Mouse (Mus musculus): ENCODE results near the gene Pla2g2c.

- no peak for TF ChIP-seq MYOD1 (IDR thresholded peaks at IDR 0.05; ENCODE audit: control insufficient read depth, insufficient read length, low read depth)
- no peak for TF ChIP-seq FOSL1 (IDR thresholded peaks at IDR 0.05; ENCODE audit: insufficient read depth, low read length, poor library complexity, severe bottlenecking)
- no peak for TF ChIP-seq MYOG (IDR thresholded peaks at IDR 0.05; ENCODE audit: control insufficient read depth, extremely low read depth, insufficient read length)
- TF ChIP-seq CTCF (IDR thresholded peaks at IDR 0.05; ENCODE audit: control insufficient read depth, insufficient read depth, insufficient read length), result no peak
- no peak for TF ChIP-seq USF1 (IDR thresholded peaks at IDR 0.05; ENCODE audit: low read depth)
- no peak for TF ChIP-seq CEBPB (IDR thresholded peaks at IDR 0.05; ENCODE audit: low read depth)
These were observed 68.7 kb downstream of the Pla2g2c start for GRCm38 (mm10) chr4:138793276-138793675.
